Mouse (Mus musculus) 3T3-L1 (cell line): ENCODE measurements around the gene Rpp25.

Experiments used
- DNase-seq: peaks from one replicate; pipeline ENCODE4 v3.0.0-alpha.2; 2015; ENCODE audit warnings: low read depth, low spot score

Rpp25 gene

GRCm38 (mm10) chr9:57521056-57521911 lies 17.5 kb downstream of the Rpp25 start, which contains the start of gene Cox5a:
Gene Cox5a (plus strand): TSS chr9:57521274.
- peak; percentile 91 for DNase-seq

GRCm38 (mm10) chr9:57522114-57522860 lies 18.5 kb downstream of the Rpp25 start:
- peak; percentile 39 for DNase-seq

GRCm38 (mm10) chr9:57522861-57523246 lies 19.0 kb downstream of the Rpp25 start:
- peak; percentile 32 for DNase-seq

DNA sequence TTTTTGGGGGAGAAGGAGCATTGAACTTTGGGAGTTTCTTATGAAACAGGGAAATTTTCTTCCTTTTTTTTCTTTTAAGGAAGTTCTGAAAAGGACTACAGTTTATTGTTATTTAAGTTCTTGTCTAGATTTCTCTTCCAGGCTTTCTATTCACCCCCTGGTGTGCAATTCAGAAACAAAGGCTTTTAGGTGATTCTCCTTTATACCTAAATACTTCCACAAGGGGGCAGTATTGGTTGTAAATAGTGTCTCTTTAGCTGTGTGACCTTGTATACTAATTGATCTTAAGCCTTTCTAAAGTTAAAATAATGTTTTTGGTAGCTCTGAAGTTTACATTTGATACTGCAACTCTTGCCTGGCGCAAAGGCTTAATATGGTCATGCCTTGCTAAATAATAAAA lies 19.9 kb downstream of the Rpp25 start:
- peak; percentile 84 for DNase-seq

GRCm38 (mm10) chr9:57524439-57524838 lies 20.6 kb downstream of the Rpp25 start:
- no peak for DNase-seq

DNA sequence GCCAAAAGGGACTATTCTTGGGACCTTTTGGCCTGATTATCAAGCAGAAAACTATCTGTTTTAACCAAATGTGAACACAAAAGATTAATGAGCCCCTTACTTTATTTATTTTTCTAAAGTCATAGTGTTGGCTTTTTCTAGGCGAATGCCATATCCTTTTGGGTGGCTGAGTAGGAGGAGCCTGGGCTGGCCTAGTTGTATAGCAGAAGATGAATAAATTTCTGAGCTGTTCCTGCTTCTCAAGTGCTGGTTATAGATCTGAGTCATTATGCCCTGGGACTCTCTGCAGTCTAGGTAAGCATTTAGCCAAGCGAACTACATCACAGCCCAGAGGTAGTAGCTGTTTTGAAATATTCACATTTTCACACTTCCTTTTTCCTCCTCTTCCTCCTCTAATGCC lies 21.7 kb downstream of the Rpp25 start:
- DNase-seq: peak; percentile 46

- no peak for DNase-seq
Observed at GRCm38 (mm10) chr9:57526435-57526834, 22.6 kb downstream of the Rpp25 start.

- DNase-seq: no peak
Observed at GRCm38 (mm10) chr9:57531946-57532345, 28.1 kb downstream of the Rpp25 start.

DNA sequence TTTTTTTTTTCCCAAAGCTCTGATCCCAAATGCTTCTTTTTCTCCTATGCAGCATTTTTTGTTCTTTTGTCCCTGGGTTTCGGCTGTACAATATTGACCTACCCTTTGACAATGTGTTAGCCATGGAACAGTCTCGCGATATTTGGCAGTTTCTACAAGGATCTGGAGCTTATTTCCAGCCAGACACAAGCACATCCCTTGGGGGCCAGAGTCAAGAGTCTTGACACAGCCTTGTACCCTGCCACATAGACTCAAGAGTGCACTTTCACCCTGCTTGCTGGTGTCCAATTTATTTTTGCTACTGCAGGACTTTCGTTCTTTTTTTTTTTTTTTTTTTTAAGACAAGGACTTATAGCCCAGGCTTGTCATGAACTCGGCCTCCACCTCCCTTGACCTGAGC lies 32.5 kb downstream of the Rpp25 start:
- DNase-seq: no peak

- peak; percentile 84 for DNase-seq
Observed at GRCm38 (mm10) chr9:57537044-57537727, 33.4 kb downstream of the Rpp25 start, which contains the start of gene Fam219b. Gene Fam219b (plus strand): TSS chr9:57537528.

- peak; percentile 43 for DNase-seq
Observed at GRCm38 (mm10) chr9:57537728-57538181, 33.9 kb downstream of the Rpp25 start.

DNA sequence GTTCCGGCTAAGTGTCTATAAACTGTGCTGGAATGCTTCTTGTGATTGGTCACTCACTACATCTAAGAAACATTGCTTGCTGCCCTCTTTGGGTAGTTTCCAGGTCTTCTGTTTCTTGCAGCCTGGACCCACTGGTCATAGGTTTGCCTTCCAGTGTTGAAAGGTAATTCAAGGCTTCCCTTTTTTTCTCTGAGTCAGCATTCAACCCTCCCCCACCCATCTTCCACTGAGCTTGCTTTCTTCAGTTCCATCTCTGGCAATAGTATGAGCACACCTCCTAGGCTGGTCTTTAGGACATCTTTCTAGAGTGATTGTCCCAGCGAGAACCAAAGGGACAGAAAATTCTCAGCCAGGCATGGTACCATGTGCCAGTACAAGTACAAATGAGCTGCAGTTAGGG lies 35.7 kb downstream of the Rpp25 start:
- peak; percentile 28 for DNase-seq

DNA sequence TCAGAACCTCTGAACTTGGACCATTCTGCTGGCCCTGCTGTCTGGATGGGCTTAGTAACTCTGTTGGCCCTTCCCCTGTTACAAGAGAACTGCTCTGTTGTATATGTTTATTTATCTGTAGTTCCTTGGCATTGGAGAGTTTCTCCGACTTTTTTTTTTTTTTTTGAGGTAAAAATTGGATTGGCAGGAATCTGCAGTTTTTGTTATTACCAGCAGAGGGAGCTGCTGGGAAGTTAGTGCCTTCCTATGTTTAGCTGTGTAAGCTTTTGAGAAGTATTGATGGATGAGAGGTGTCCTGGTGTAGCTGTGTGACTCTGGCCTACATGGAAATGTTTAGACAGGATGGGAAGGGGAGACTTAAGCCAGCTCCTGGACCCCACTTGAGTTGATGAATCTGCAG lies 37.5 kb downstream of the Rpp25 start:
- DNase-seq: peak; percentile 87

DNA sequence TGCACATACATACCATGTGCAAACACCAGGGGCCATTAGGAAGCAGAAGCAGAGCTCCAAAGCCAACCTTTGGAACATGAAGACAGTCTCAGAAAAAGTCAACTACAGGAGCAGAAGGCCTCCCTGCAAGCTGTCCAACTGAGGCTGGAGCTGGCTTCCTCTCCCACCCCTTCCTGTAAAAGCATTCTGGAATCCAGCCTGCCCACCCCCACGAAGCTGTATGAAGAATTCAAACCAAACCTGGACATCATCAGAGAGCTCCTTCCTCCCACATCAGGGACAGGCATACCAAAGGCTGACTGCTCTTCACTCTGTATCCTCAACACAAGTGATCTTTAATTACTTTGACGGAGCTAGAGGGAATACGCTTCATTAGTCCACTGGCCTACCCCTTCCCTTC lies 40.1 kb downstream of the Rpp25 start:
- no peak for DNase-seq

- no peak for DNase-seq
Observed at GRCm38 (mm10) chr9:57547287-57547686, 43.5 kb downstream of the Rpp25 start.

- DNase-seq: no peak
Observed at GRCm38 (mm10) chr9:57547869-57548268, 44.0 kb downstream of the Rpp25 start.

DNA sequence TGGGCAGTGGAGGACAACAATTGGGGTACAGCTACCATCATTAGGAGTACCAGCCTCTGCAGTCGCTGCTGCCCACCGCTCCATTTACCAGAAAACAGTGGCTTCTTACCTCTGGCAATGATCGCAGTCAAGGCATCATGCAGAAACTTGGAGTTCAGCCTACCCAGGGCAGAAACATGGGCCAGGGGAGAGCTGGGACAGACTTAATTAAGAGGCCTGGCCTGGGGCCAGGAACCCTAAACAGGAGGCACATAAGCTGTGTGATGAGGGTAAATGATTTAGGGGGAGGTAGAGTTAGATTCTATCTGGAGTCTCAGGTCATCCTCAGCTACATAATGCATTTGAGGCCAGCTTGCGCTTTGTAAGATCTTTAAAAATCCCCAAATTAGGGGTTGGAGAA lies 45.4 kb downstream of the Rpp25 start:
- DNase-seq: no peak

DNA sequence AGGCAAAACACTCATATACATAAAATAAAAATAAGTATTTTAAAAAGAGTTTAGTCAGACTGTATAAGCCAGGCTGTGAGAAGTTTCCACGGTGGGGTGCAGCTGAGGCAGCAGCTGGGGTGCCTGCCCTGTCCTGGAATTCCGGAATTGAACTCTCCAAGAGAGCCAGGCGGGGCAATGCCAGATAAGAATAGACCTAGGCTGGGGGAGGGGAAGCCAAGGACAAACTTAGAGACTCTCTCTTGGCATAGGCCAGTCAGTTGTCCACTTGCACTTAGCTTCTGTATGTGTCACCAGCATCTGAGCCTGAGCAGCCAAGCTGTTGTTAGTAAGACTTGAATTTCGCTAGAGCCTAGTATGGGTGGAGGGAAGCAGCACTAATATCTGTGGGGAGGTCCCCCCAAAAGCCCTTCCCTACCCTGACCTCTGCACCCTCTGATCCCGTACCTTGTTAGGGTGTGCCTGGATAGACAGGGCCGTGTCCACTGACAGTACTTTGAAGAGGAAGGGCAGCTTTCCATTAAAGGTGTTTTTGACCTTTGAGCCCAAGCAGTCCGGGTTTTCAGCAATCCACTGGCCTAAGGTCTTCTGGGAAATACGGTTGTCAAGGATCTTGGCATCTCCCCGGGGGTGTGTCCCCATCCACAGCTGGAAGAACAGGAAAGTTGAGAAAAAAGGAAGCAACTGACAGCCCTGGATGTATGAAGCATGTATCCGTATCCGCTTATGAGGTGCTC lies 46.5 kb downstream of the Rpp25 start:
- DNase-seq: no peak

- peak; percentile 79 for DNase-seq
Observed at GRCm38 (mm10) chr9:57552139-57552887, 48.5 kb downstream of the Rpp25 start, which contains the start of gene Mpi. Gene Mpi (minus strand): TSS chr9:57552763.

GRCm38 (mm10) chr9:57553119-57553518 lies 49.3 kb downstream of the Rpp25 start:
- no peak for DNase-seq
